Mouse (Mus musculus): Measurements from ENCODE around the gene Kif1b. TPM values are rescaled to one million over a fixed set of nuclear protein-coding genes. Genes with fewer than 3 reads are reported as not detected.

Kif1b gene
- total and polyA plus RNA-seq, 3 experiments = 10.0 to 27.6 (median 17.0) TPM

- no peak overlapping the region for H3K4me3 ChIP-seq (replicated peaks in 1 of 3; ENCODE audit: low read depth in 2 of 3, low read length in 2 of 3, poor library complexity in 1 of 3)
- no peak for DNase-seq (ENCODE audit: extremely low read depth)
- no peak overlapping the region for H3K27ac ChIP-seq (ENCODE audit: insufficient read depth, low read depth)
- H3K79me2 ChIP-seq (replicated peaks; ENCODE audit: control insufficient read depth, extremely low read depth, insufficient read depth, poor library complexity, severe bottlenecking) = no peaks in the 10 kb centered on the region
- in situ Hi-C loops (cut with MboI; ENCODE audit: low pct_ligation_motif_present, low pct_unique_long_range_greater_than_20kb, low sequenced_read_pairs) = no loop called here
- no peak overlapping the region for H3K4me2 ChIP-seq (ENCODE audit: insufficient read depth, low read depth, poor library complexity, severe bottlenecking)
- dilution Hi-C loops (cut with MboI; ENCODE audit: extremely low pct_ligation_motif_present, extremely low pct_unique_long_range_greater_than_20kb, low sequenced_read_pairs) = no loop called here
- peaks cover 19 to 70% of the 10 kb centered on the region in 2 experiments for H3K36me3 ChIP-seq (replicated peaks in 1 of 2; ENCODE audit: control insufficient read depth in 1 of 2, insufficient read depth in 1 of 2, low read length in 1 of 2)
- TF ChIP-seq SMC3 (IDR thresholded peaks at IDR 0.05; ENCODE audit: low read depth, low read length) (no peak), NELFE (IDR thresholded peaks at IDR 0.05; ENCODE audit: low read depth, low read length) (no peak), EP300 (IDR thresholded peaks at IDR 0.05; ENCODE audit: low read length) (no peak)
- H3K27me3 ChIP-seq (replicated peaks) = no peaks in the 10 kb centered on the region
- no peaks in the 10 kb centered on the region for H3K9me3 ChIP-seq (replicated peaks; ENCODE audit: low read length)
- H3K4me1 ChIP-seq (ENCODE audit: control insufficient read depth in 1 of 2, insufficient read depth in 2 of 2) = peaks cover 9 to 46% of the 10 kb centered on the region in 2 experiments; a peak in 3 of 4 replicates
- no peak overlapping the region for H3K9ac ChIP-seq (ENCODE audit: insufficient read depth, low read depth)
Measured at GRCm38 (mm10) chr4:149128467-149128866, 179.0 kb downstream of the Kif1b start.

- Histone ChIP-seq H3K27ac (ENCODE audit: insufficient read depth, low read depth) (no peak within 1 kb of the TSS), H3K9ac (ENCODE audit: insufficient read depth, low read depth) (no peak within 1 kb of the TSS), H3K9me3 (replicated peaks; ENCODE audit: low read length) (no peaks in the 10 kb centered on the region), H3K27me3 (replicated peaks) (no peaks in the 10 kb centered on the region), H3K79me2 (replicated peaks; ENCODE audit: control insufficient read depth, extremely low read depth, insufficient read depth, poor library complexity, severe bottlenecking) (no peaks in the 10 kb centered on the region), H3K4me2 (ENCODE audit: insufficient read depth, low read depth, poor library complexity, severe bottlenecking) (no peak within 1 kb of the TSS), H3K36me3 (replicated peaks in 1 of 2; ENCODE audit: control insufficient read depth in 1 of 2, insufficient read depth in 1 of 2, low read length in 1 of 2) (peaks cover 20 to 82% of the 10 kb centered on the region in 2 experiments), H3K4me1 (ENCODE audit: control insufficient read depth in 1 of 2, insufficient read depth in 2 of 2) (peaks cover 0 to 31% of the 10 kb centered on the region in 2 experiments; a peak in 2 of 4 replicates), H3K4me3 (replicated peaks in 1 of 3; ENCODE audit: low read depth in 2 of 3, low read length in 2 of 3, poor library complexity in 1 of 3) (no peak within 1 kb of the TSS)
- DNase-seq (ENCODE audit: extremely low read depth) = no peak
- TF ChIP-seq CTCF (conservative IDR thresholded peaks at IDR 0.05 in 1 of 2, IDR thresholded peaks at IDR 0.05 in 1 of 2; ENCODE audit: low read depth in 2 of 2, low read length in 2 of 2) = no peak
- no peak for TF ChIP-seq MEF2A (IDR thresholded peaks at IDR 0.05; ENCODE audit: borderline replicate concordance, low read depth, low read length)
- TF ChIP-seq EP300 (IDR thresholded peaks at IDR 0.05; ENCODE audit: low read length) = no peak
- TF ChIP-seq UBTF (IDR thresholded peaks at IDR 0.05; ENCODE audit: low read depth, low read length) = no peak
- TF ChIP-seq GABPA (IDR thresholded peaks at IDR 0.05; ENCODE audit: insufficient replicate concordance, low read depth, low read length) = no peak
- TF ChIP-seq ETS1 (conservative IDR thresholded peaks at IDR 0.05; ENCODE audit: low read depth, low read length) = no peak
- in situ Hi-C loops (cut with MboI; ENCODE audit: low pct_ligation_motif_present, low pct_unique_long_range_greater_than_20kb, low sequenced_read_pairs) = no loop called here
- dilution Hi-C loops (cut with MboI; ENCODE audit: extremely low pct_ligation_motif_present, extremely low pct_unique_long_range_greater_than_20kb, low sequenced_read_pairs) = no loop called here
Measured at GRCm38 (mm10) chr4:149126663-149127062, 180.8 kb downstream of the Kif1b start, which contains the start of gene Cort. TSS of gene Cort (minus strand) at chr4:149126763.

Other genes starting within 250 kb of the Kif1b start
- gene Pex14, start 207.8 kb downstream of the Kif1b start, total RNA-seq (2012; rRNA removed) = 48.5 and 51.3 TPM in 2 replicates
- 60.3 and 63.6 TPM in 2 replicates for gene Pex14, start 207.8 kb downstream of the Kif1b start, total RNA-seq (2014; rRNA removed)
- gene Pex14, start 207.8 kb downstream of the Kif1b start, polyA plus RNA-seq (2012; ENCODE audit: insufficient read length, low read depth) = 59.2 and 67.7 TPM in 2 replicates
- gene Dffa, start 203.5 kb downstream of the Kif1b start, total RNA-seq (2012; rRNA removed) = 26.8 and 27.2 TPM in 2 replicates
- 23.4 and 23.7 TPM in 2 replicates for gene Dffa, start 203.5 kb downstream of the Kif1b start, total RNA-seq (2014; rRNA removed)
- 42.0 and 44.8 TPM in 2 replicates for gene Dffa, start 203.5 kb downstream of the Kif1b start, polyA plus RNA-seq (2012; ENCODE audit: insufficient read length, low read depth)
- 0.50 and 0.59 TPM in 2 replicates for gene Cort, start 180.9 kb downstream of the Kif1b start, total RNA-seq (2012; rRNA removed)
- not detected in 2 replicates for gene Cort, start 180.9 kb downstream of the Kif1b start, total RNA-seq (2014; rRNA removed)
- 0.94 and 1.4 TPM in 2 replicates for gene Cort, start 180.9 kb downstream of the Kif1b start, polyA plus RNA-seq (2012; ENCODE audit: insufficient read length, low read depth)
- 19.5 and 22.9 TPM in 2 replicates for gene Cenps, start 170.1 kb downstream of the Kif1b start, total RNA-seq (2012; rRNA removed)
- 43.7 and 47.9 TPM in 2 replicates for gene Cenps, start 170.1 kb downstream of the Kif1b start, total RNA-seq (2014; rRNA removed)
- gene Cenps, start 170.1 kb downstream of the Kif1b start, polyA plus RNA-seq (2012; ENCODE audit: insufficient read length, low read depth) = 74.6 and 94.0 TPM in 2 replicates
- gene Pgd, start 140.9 kb downstream of the Kif1b start, total RNA-seq (2012; rRNA removed) = 51.6 and 52.5 TPM in 2 replicates
- 41.6 and 50.1 TPM in 2 replicates for gene Pgd, start 140.9 kb downstream of the Kif1b start, total RNA-seq (2014; rRNA removed)
- gene Pgd, start 140.9 kb downstream of the Kif1b start, polyA plus RNA-seq (2012; ENCODE audit: insufficient read length, low read depth) = 251 and 277 TPM in 2 replicates
- gene Ube4b, start 119.1 kb upstream of the Kif1b start, total RNA-seq (2012; rRNA removed) = 35.3 and 41.6 TPM in 2 replicates
- gene Ube4b, start 119.1 kb upstream of the Kif1b start, total RNA-seq (2014; rRNA removed) = 13.1 and 14.3 TPM in 2 replicates
- gene Ube4b, start 119.1 kb upstream of the Kif1b start, polyA plus RNA-seq (2012; ENCODE audit: insufficient read length, low read depth) = 47.9 and 60.0 TPM in 2 replicates
- gene Rbp7, start 147.3 kb upstream of the Kif1b start, total RNA-seq (2012; rRNA removed) = not detected in 2 replicates
- gene Rbp7, start 147.3 kb upstream of the Kif1b start, total RNA-seq (2014; rRNA removed) = not detected in 2 replicates
- not detected in 2 replicates for gene Rbp7, start 147.3 kb upstream of the Kif1b start, polyA plus RNA-seq (2012; ENCODE audit: insufficient read length, low read depth)
- gene Tmem274, start 169.7 kb upstream of the Kif1b start, total RNA-seq (2012; rRNA removed) = not detected in 2 replicates
- gene Tmem274, start 169.7 kb upstream of the Kif1b start, total RNA-seq (2014; rRNA removed) = not detected in 2 replicates
- not detected in 2 replicates for gene Tmem274, start 169.7 kb upstream of the Kif1b start, polyA plus RNA-seq (2012; ENCODE audit: insufficient read length, low read depth)
- 11.4 and 12.4 TPM in 2 replicates for gene Nmnat1, start 177.5 kb upstream of the Kif1b start, total RNA-seq (2012; rRNA removed)
- gene Nmnat1, start 177.5 kb upstream of the Kif1b start, total RNA-seq (2014; rRNA removed) = 9.6 and 10.9 TPM in 2 replicates
- gene Nmnat1, start 177.5 kb upstream of the Kif1b start, polyA plus RNA-seq (2012; ENCODE audit: insufficient read length, low read depth) = 8.6 and 10.0 TPM in 2 replicates
- gene Lzic, start 177.5 kb upstream of the Kif1b start, total RNA-seq (2012; rRNA removed) = 43.4 and 43.6 TPM in 2 replicates
- 53.3 and 68.5 TPM in 2 replicates for gene Lzic, start 177.5 kb upstream of the Kif1b start, total RNA-seq (2014; rRNA removed)
- gene Lzic, start 177.5 kb upstream of the Kif1b start, polyA plus RNA-seq (2012; ENCODE audit: insufficient read length, low read depth) = 40.0 and 49.5 TPM in 2 replicates
- gene Ctnnbip1, start 210.5 kb upstream of the Kif1b start, total RNA-seq (2012; rRNA removed) = 5.7 and 5.9 TPM in 2 replicates
- gene Ctnnbip1, start 210.5 kb upstream of the Kif1b start, total RNA-seq (2014; rRNA removed) = 4.3 and 4.5 TPM in 2 replicates
- 5.7 and 8.4 TPM in 2 replicates for gene Ctnnbip1, start 210.5 kb upstream of the Kif1b start, polyA plus RNA-seq (2012; ENCODE audit: insufficient read length, low read depth)